Mouse (Mus musculus) heart, embryonic 14.5 days (tissue): Measurements from ENCODE around the gene Rgs14. TPM values are rescaled to one million over a fixed set of nuclear protein-coding genes. Genes with fewer than 3 reads are reported as not detected.

Source experiments
- ATAC-seq: fragments of 200-750 bp; cut with Nextera tagmentation; 2 replicates; pipeline ENCODE4 v1.8.0; 2017; ENCODE audit warnings: low read depth, moderate TSS enrichment; ENCODE audit not compliant: insufficient number of reproducible peaks, insufficient read depth, low FRiP score
- H3K27ac ChIP-seq, 2 experiments: fragments of 200-500 bp in 1 of 2; fragments of 300-500 bp in 1 of 2; sonication (generic) in 1 of 2; replicated peaks in 1 of 2; 2 replicates each; pipeline ENCODE4 v1.5.1; 2012 to 2014; ENCODE audit warnings: low read depth in 2 of 2, low read length in 2 of 2, control low read depth in 1 of 2, mild to moderate bottlenecking in 1 of 2, mixed read lengths in 1 of 2; ENCODE audit not compliant: control insufficient read depth in 1 of 2, insufficient read depth in 1 of 2
- H3K27me3 ChIP-seq: fragments of 300-500 bp; sonication (generic); 2 replicates; pipeline ENCODE4 v1.6.1; 2014; ENCODE audit warnings: mild to moderate bottlenecking, low read length, control low read depth; ENCODE audit not compliant: control insufficient read depth, insufficient read depth
- H3K36me3 ChIP-seq: fragments of 300-500 bp; sonication (generic); 2 replicates; pipeline ENCODE4 v1.6.1; 2014; ENCODE audit warnings: mild to moderate bottlenecking, control low read depth, low read length, mixed read lengths; ENCODE audit not compliant: control insufficient read depth, insufficient read depth
- H3K4me1 ChIP-seq, 2 experiments: fragments of 200-500 bp in 1 of 2; fragments of 300-500 bp in 1 of 2; sonication (generic) in 1 of 2; 2 replicates each; pipeline ENCODE4 v1.6.1; 2012 to 2014; ENCODE audit warnings: low read length in 2 of 2, control low read depth in 1 of 2, mixed read lengths in 1 of 2; ENCODE audit not compliant: control insufficient read depth in 2 of 2, insufficient read depth in 2 of 2
- H3K4me2 ChIP-seq: fragments of 300-500 bp; sonication (generic); 2 replicates; pipeline ENCODE4 v1.6.1; 2014; ENCODE audit warnings: mild to moderate bottlenecking, low read length
- H3K4me3 ChIP-seq, 2 experiments: fragments of 200-500 bp in 1 of 2; fragments of 300-500 bp in 1 of 2; sonication (generic) in 1 of 2; 2 replicates each; pipeline ENCODE4 v1.5.1; 2012 to 2014; ENCODE audit warnings: low read length in 2 of 2, mild to moderate bottlenecking in 2 of 2, control low read depth in 1 of 2, low read depth in 1 of 2, moderate library complexity in 1 of 2; ENCODE audit not compliant: control insufficient read depth in 1 of 2, insufficient read depth in 1 of 2
- H3K9ac ChIP-seq: fragments of 300-500 bp; sonication (generic); 2 replicates; pipeline ENCODE4 v1.6.1; 2014; ENCODE audit warnings: mild to moderate bottlenecking, low read length
- H3K9me3 ChIP-seq: fragments of 300-500 bp; sonication (generic); 2 replicates; pipeline ENCODE4 v1.6.1; 2016; ENCODE audit warnings: low read length, control low read depth; ENCODE audit not compliant: control insufficient read depth
- WGBS: fragments of 180-500 bp; shearing (Covaris S2); extraction: QIAGEN DNeasy Blood & Tissue Kit; methylation state at CpG from one replicate; pipeline ENCODE4 v1.1.7; 2014; 5-methylcytosine and 5-hydroxymethylcytosine counted together
- polyA plus RNA-seq: library from polyadenylated mRNA; unstranded; fragments of >200 nt; fragmentation: Nextera tagmentation; extraction: Ambion mirVana; gene quantifications from 2 replicates; pipeline ENCODE4 v1.2.1, GENCODE M21; 2014

The Rgs14 gene
- polyA plus RNA-seq, 1 experiment from 2014 or later, result 0.45 TPM

- Histone ChIP-seq H3K4me2 (no peak overlapping the region), H3K27me3 (no peaks in the 10 kb centered on the region), H3K27ac (no peak overlapping the region), H3K36me3 (no peaks in the 10 kb centered on the region), H3K4me3 (no peak overlapping the region), H3K9me3 (no peaks in the 10 kb centered on the region), H3K9ac (no peak overlapping the region), H3K4me1 (no peaks in the 10 kb centered on the region)
- 76% methylated on average over 10 of the region's 10 CpGs for WGBS
- ATAC-seq, result no peak
Observed at GRCm38 (mm10) chr13:55337341-55337975, 32.1 kb upstream of the Rgs14 start.

- H3K4me2 ChIP-seq, result no peak overlapping the region
Observed at GRCm38 (mm10) chr13:55338131-55339054, 31.1 kb upstream of the Rgs14 start.

GRCm38 (mm10) chr13:55339259-55339658 lies 30.3 kb upstream of the Rgs14 start:
- Histone ChIP-seq H3K4me1 (no peaks in the 10 kb centered on the region), H3K4me2 (no peak overlapping the region), H3K36me3 (peaks cover 7% of the 10 kb centered on the region), H3K4me3 (no peak overlapping the region), H3K9me3 (no peaks in the 10 kb centered on the region), H3K27me3 (no peaks in the 10 kb centered on the region), H3K27ac (no peak overlapping the region), H3K9ac (no peak overlapping the region)
- ATAC-seq, result no peak
- WGBS, result 35% methylated on average over 2 of the region's 2 CpGs

More at GRCm38 (mm10) chr13:55338131-55339054, 31.1 kb upstream of the Rgs14 start:
- Histone ChIP-seq H3K27ac (no peak overlapping the region), H3K36me3 (no peaks in the 10 kb centered on the region), H3K9me3 (no peaks in the 10 kb centered on the region), H3K4me1 (no peaks in the 10 kb centered on the region), H3K9ac (no peak overlapping the region), H3K4me3 (no peak overlapping the region), H3K27me3 (no peaks in the 10 kb centered on the region)
- ATAC-seq, result no peak
- 56% methylated on average over 12 of the region's 12 CpGs for WGBS

GRCm38 (mm10) chr13:55342469-55342868 lies 27.1 kb upstream of the Rgs14 start:
- Histone ChIP-seq H3K9me3 (no peaks in the 10 kb centered on the region), H3K4me1 (no peaks in the 10 kb centered on the region), H3K27me3 (no peaks in the 10 kb centered on the region), H3K36me3 (peaks cover 39% of the 10 kb centered on the region), H3K9ac (no peak overlapping the region), H3K27ac (no peak overlapping the region), H3K4me2 (no peak overlapping the region), H3K4me3 (no peak overlapping the region)
- WGBS, result 31% methylated on average over 11 of the region's 11 CpGs
- ATAC-seq, result no peak

GRCm38 (mm10) chr13:55344286-55344685 lies 25.2 kb upstream of the Rgs14 start:
- Histone ChIP-seq H3K9ac (no peak overlapping the region), H3K4me1 (no peaks in the 10 kb centered on the region), H3K4me2 (no peak overlapping the region), H3K27ac (no peak overlapping the region), H3K4me3 (no peak overlapping the region), H3K9me3 (no peaks in the 10 kb centered on the region), H3K27me3 (no peaks in the 10 kb centered on the region), H3K36me3 (peaks cover 57% of the 10 kb centered on the region)
- WGBS, result 84% methylated on average over 7 of the region's 7 CpGs
- ATAC-seq, result no peak

- H3K4me1 ChIP-seq, result no peaks in the 10 kb centered on the region
- no peaks in the 10 kb centered on the region for H3K27me3 ChIP-seq
- H3K9me3 ChIP-seq, result no peaks in the 10 kb centered on the region
- H3K9ac ChIP-seq, result no peak overlapping the region
- peak overlapping the region in 1 of 2 experiments; percentile 35; a peak in 3 of 4 replicates for H3K27ac ChIP-seq
- no peak for ATAC-seq
- H3K4me2 ChIP-seq, result no peak overlapping the region
- H3K4me3 ChIP-seq, result no peak overlapping the region
- peaks cover 81% of the 10 kb centered on the region for H3K36me3 ChIP-seq
- 74% methylated on average over 11 of the region's 11 CpGs for WGBS
Observed at GRCm38 (mm10) chr13:55346745-55347144, 22.8 kb upstream of the Rgs14 start.

GRCm38 (mm10) chr13:55361145-55361544 lies 8.4 kb upstream of the Rgs14 start:
- Histone ChIP-seq H3K27ac (no peak overlapping the region), H3K4me3 (peak overlapping the region in 1 of 2 experiments; percentile 90; a peak in 2 of 4 replicates), H3K9me3 (no peaks in the 10 kb centered on the region), H3K27me3 (no peaks in the 10 kb centered on the region), H3K9ac (peak overlapping the region; percentile 94), H3K4me2 (peak overlapping the region; percentile 89), H3K36me3 (peaks cover 41% of the 10 kb centered on the region), H3K4me1 (peaks cover 3 to 13% of the 10 kb centered on the region in 2 experiments)
- no peak for ATAC-seq
